Mouse (Mus musculus) forebrain, embryonic 16.5 days (tissue): ENCODE measurements around the gene Mrps34. TPM values are rescaled to one million over a fixed set of nuclear protein-coding genes. Genes with fewer than 3 reads are reported as not detected.
A peak's percentile ranks its signal among the peaks of the same experiment; 100 is the strongest.

Source experiments
- ATAC-seq: fragments of 200-750 bp; cut with Nextera tagmentation; 2 replicates; pipeline ENCODE4 v1.8.0; 2017; ENCODE audit warnings: mild to moderate bottlenecking, moderate library complexity
- H3K27ac ChIP-seq: fragments of 300-500 bp; sonication (generic); 2 replicates; pipeline ENCODE4 v1.5.1; 2014; ENCODE audit warnings: low read length, control low read depth
- H3K27me3 ChIP-seq: fragments of 300-500 bp; sonication (generic); replicated peaks from 2 replicates; pipeline ENCODE4 v1.6.1; 2014; ENCODE audit warnings: low read length; ENCODE audit not compliant: control insufficient read depth, insufficient read depth
- H3K36me3 ChIP-seq: fragments of 300-500 bp; sonication (generic); 2 replicates; pipeline ENCODE4 v1.6.1; 2014; ENCODE audit not compliant: control insufficient read depth, insufficient read depth
- H3K4me1 ChIP-seq: fragments of 300-500 bp; sonication (generic); replicated peaks from 2 replicates; pipeline ENCODE4 v1.6.1; 2014; ENCODE audit warnings: low read length; ENCODE audit not compliant: control insufficient read depth, insufficient read depth
- H3K4me2 ChIP-seq: fragments of 300-500 bp; sonication (generic); 2 replicates; pipeline ENCODE4 v1.6.1; 2014; ENCODE audit warnings: mild to moderate bottlenecking, low read length, control low read depth
- H3K4me3 ChIP-seq: fragments of 300-500 bp; sonication (generic); replicated peaks from 2 replicates; pipeline ENCODE4 v1.5.1; 2014; ENCODE audit warnings: mild to moderate bottlenecking, low read length, control low read depth
- H3K9ac ChIP-seq: fragments of 300-500 bp; sonication (generic); replicated peaks from 2 replicates; pipeline ENCODE4 v1.6.1; 2014; ENCODE audit warnings: low read depth, low read length, control low read depth
- H3K9me3 ChIP-seq: fragments of 300-500 bp; sonication (generic); 2 replicates; pipeline ENCODE4 v1.6.1; 2016; ENCODE audit warnings: low read length; ENCODE audit not compliant: control insufficient read depth
- WGBS: fragments of 180-500 bp; shearing (Covaris S2); extraction: QIAGEN DNeasy Blood & Tissue Kit; methylation state at CpG from one replicate; pipeline ENCODE4 v1.1.7; 2014; 5-methylcytosine and 5-hydroxymethylcytosine counted together
- polyA plus RNA-seq: library from polyadenylated mRNA; unstranded; fragments of >200 nt; fragmentation: Nextera tagmentation; extraction: Ambion mirVana; gene quantifications from 2 replicates; pipeline ENCODE4 v1.2.1, GENCODE M21; 2015

The Mrps34 gene
- polyA plus RNA-seq, 1 experiment from 2014 or later, result 79.8 TPM

DNA sequence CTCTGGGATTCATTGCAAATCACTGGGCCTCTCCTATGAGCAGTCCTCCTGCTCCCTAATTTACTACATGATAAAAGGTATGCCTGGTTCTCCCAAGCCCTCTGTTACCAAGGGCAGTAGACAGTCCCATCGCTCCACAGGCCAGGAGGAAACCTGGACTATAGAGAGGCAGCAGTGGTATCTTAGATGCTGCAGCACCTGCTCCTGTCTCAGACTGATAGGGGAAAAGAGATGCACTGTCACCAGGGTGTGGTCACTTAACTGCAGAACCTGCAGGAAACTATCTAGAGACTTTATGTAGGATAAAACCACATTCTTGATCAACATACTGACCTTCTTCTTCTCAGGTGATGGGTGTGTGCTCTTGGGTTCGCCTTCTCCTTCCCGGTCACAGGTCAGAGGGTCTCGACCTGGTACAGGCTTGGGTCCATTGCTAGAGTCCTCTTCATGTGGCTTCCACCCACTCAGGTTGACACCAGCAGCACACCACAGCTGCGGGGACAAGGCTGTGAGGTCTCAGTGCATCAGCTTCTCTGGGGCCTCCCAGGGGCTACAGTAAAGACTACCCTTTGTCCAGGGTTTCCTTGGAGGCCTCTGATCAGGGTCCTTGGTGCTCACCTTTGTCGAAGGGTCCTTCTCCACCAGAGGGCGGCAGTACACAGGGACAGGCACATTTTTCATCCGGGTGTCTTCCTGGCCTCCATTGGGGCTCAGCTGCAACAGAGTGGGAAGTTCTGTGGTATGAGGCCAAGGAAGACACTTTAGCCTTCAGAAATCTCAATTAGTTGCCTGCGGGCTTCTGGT, 8.0 kb downstream of the Mrps34 start:
- ATAC-seq, result no peak
- 68% methylated on average over 9 of the region's 9 CpGs for WGBS
- no peaks in the 10 kb centered on the region for H3K27me3 ChIP-seq

DNA sequence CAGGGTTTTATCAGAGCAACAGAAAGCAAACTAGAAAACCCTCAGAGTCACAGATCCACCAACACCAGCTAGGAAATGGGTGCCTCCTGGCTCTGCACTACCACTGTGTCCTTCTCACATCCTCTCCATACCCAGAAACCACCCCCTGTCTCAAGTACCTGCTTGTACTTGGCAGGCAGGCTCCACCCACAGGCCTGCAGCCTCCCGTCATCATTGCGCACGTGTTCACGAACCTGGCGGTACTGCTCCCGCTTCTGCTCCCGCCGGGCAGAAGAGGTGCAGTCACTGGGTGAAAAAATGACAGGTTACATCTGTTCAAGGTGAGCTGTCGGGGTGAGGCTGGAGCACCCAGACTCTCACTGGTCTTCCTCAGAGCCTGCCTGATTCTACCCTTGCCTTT, 8.9 kb downstream of the Mrps34 start:
- Histone ChIP-seq H3K4me1 (no peaks in the 10 kb centered on the region), H3K4me2 (no peak overlapping the region), H3K36me3 (peaks cover 66% of the 10 kb centered on the region), H3K4me3 (no peak overlapping the region), H3K9ac (no peak overlapping the region), H3K27ac (no peak overlapping the region), H3K9me3 (no peaks in the 10 kb centered on the region), H3K27me3 (no peaks in the 10 kb centered on the region)
- ATAC-seq, result no peak
- WGBS, result 93% methylated on average over 9 of the region's 9 CpGs

More for the DNA sequence above, 8.0 kb downstream of the Mrps34 start:
- H3K4me2 ChIP-seq, result no peak overlapping the region
- peaks cover 2% of the 10 kb centered on the region for H3K4me1 ChIP-seq
- H3K9me3 ChIP-seq, result no peaks in the 10 kb centered on the region
- H3K9ac ChIP-seq, result no peak overlapping the region
- H3K27ac ChIP-seq, result no peak overlapping the region
- peaks cover 63% of the 10 kb centered on the region for H3K36me3 ChIP-seq
- no peak overlapping the region for H3K4me3 ChIP-seq

DNA sequence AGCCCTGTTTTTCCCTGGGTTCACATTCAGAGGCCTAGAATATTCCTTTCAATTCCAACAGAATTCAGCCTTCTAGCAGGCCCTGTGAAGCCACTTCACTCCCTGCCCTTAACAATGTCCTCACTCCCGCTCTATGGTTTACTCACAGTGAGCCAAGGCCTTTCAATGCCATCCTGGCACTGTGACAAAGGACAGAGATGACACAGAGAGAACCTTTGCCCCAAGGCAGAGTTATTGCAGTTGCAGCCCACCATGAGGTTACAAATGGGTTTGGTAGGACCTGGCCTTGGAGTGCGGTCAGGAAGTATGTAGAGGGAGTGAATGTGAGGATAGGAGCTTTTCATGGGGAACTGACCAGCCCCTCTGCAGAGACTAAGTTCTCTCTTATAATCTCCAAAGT, 12.7 kb downstream of the Mrps34 start:
- H3K9me3 ChIP-seq, result no peaks in the 10 kb centered on the region
- H3K27me3 ChIP-seq, result no peaks in the 10 kb centered on the region
- 89% methylated on average over 2 of the region's 2 CpGs for WGBS
- H3K4me1 ChIP-seq, result no peaks in the 10 kb centered on the region
- no peak for ATAC-seq
- no peak overlapping the region for H3K9ac ChIP-seq
- H3K4me2 ChIP-seq, result no peak overlapping the region
- H3K4me3 ChIP-seq, result no peak overlapping the region
- H3K27ac ChIP-seq, result no peak overlapping the region
- peaks cover 62% of the 10 kb centered on the region for H3K36me3 ChIP-seq

DNA sequence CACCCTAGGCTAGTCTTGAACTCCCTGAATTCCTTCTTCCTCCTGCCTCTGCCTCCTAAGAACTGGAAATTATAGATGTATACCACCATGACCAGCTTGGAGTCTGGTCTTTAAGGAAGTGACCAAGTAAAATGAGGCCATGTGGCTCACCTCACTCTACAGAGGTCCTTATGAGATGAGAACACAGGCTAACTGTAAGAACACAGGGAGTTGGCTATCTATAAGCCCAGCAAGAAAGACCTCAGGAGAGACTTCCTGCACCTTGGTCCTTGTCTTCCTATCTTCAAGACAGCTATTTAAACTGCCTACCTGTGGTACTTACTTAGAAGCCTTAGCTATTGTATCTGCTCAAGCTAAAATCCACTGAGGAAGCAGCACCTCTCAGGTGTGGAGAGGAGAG, 19.1 kb downstream of the Mrps34 start:
- Histone ChIP-seq H3K27me3 (no peaks in the 10 kb centered on the region), H3K4me2 (no peak overlapping the region), H3K27ac (no peak overlapping the region), H3K9ac (no peak overlapping the region), H3K4me3 (no peak overlapping the region), H3K36me3 (peaks cover 55% of the 10 kb centered on the region), H3K9me3 (no peaks in the 10 kb centered on the region), H3K4me1 (no peaks in the 10 kb centered on the region)
- ATAC-seq, result no peak

DNA sequence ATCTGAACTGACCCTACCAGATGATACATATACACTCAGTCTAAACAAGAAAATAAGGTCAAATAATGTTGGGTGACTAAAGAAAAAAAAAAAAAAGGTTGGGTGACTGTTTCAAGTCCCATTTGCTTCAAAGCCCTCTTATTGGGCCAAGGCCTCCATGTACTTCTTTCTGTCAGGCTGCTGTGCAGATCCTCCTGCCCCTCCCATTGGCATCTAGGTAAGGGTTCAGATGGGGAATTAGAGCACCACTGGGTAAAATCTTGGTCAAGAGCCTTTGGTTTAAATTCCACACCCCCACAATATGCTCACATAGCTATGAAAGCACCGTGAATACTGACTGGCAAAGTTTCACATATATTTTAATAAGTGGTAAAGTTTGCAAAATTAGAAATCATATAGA, 28.3 kb downstream of the Mrps34 start:
- no peak overlapping the region for H3K27ac ChIP-seq
- WGBS, result 97% methylated on average over 1 of the region's 1 CpGs
- H3K9ac ChIP-seq, result no peak overlapping the region
- no peaks in the 10 kb centered on the region for H3K27me3 ChIP-seq
- H3K4me1 ChIP-seq, result no peaks in the 10 kb centered on the region
- no peak overlapping the region for H3K4me3 ChIP-seq
- peaks cover 52% of the 10 kb centered on the region for H3K36me3 ChIP-seq
- H3K4me2 ChIP-seq, result no peak overlapping the region
- no peaks in the 10 kb centered on the region for H3K9me3 ChIP-seq
- no peak for ATAC-seq

DNA sequence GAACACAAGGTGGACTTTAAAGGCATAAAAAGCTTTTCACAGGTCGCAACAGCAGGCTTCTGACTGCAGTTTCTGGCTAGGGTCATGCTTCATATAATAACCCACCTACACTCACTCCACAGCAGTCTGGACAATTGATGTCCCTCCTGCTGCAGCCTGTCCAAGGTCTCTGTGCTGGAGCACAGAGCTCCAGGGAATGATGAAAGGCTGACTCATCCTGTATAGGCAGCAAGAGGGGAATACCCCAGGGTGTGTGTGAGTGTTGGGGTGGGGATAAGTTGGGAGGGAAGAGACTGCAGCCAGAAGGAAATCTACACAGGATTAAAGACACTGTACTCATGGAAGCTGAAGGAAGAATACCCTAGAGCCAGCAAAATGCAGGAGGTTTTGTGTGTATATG, 34.6 kb downstream of the Mrps34 start:
- WGBS, result 94% methylated on average over 1 of the region's 1 CpGs

DNA sequence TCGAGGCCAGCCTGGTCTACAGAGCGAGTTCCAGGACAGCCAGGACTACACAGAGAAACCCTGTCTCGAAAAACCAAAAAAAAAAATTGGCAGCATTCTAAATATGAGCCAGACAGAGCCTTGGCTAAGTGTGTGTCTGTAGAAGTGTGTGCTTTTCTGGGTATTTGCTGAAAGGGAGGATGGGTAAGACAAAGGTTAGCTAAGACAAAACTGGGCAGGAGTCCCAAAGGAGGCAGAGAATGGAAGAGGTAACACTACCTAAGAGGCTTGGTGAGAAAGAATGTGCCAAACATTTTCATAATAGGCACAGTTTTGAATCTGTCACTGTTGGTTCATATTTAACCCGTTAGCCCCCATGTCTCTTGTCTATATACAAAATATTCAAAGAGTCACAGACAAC, 37.5 kb downstream of the Mrps34 start:
- Histone ChIP-seq H3K27ac (no peak overlapping the region), H3K4me3 (no peak overlapping the region), H3K9ac (no peak overlapping the region), H3K4me1 (peaks cover 28% of the 10 kb centered on the region), H3K27me3 (no peaks in the 10 kb centered on the region), H3K36me3 (peaks cover 3% of the 10 kb centered on the region), H3K9me3 (no peaks in the 10 kb centered on the region), H3K4me2 (no peak overlapping the region)
- ATAC-seq, result no peak
- WGBS, result 96% methylated on average over 4 of the region's 4 CpGs

More for the DNA sequence above, 34.6 kb downstream of the Mrps34 start:
- Histone ChIP-seq H3K36me3 (peaks cover 16% of the 10 kb centered on the region), H3K4me2 (no peak overlapping the region), H3K9ac (no peak overlapping the region), H3K9me3 (no peaks in the 10 kb centered on the region), H3K27me3 (no peaks in the 10 kb centered on the region), H3K4me1 (peaks cover 14% of the 10 kb centered on the region), H3K4me3 (no peak overlapping the region), H3K27ac (no peak overlapping the region)
- ATAC-seq, result no peak

DNA sequence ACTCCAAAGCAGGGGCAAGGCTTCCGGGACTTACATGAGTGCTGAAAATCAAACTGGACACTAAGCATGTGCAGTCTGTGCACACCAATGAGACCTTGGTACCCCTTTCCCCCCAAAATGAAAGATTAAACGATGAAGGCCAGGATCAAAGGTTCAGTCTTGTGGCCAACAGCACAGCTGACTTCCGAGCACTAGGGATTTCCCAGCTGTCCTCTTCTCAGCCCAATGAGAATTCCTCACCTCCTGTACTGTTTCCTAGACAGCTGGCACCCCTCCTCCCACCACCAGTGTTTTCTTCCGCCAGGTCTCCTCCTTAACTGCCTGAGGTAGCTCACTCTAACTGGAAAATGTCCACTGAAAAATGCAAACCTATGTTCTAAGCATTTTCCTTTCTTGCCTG, 38.2 kb downstream of the Mrps34 start:
- Histone ChIP-seq H3K4me1 (peaks cover 28% of the 10 kb centered on the region), H3K9ac (no peak overlapping the region), H3K27me3 (no peaks in the 10 kb centered on the region), H3K4me3 (no peak overlapping the region), H3K9me3 (no peaks in the 10 kb centered on the region), H3K36me3 (no peaks in the 10 kb centered on the region; the same call in 1 of the 2 replicates), H3K4me2 (no peak overlapping the region), H3K27ac (no peak overlapping the region)
- ATAC-seq, result no peak
- WGBS, result 70% methylated on average over 4 of the region's 4 CpGs

DNA sequence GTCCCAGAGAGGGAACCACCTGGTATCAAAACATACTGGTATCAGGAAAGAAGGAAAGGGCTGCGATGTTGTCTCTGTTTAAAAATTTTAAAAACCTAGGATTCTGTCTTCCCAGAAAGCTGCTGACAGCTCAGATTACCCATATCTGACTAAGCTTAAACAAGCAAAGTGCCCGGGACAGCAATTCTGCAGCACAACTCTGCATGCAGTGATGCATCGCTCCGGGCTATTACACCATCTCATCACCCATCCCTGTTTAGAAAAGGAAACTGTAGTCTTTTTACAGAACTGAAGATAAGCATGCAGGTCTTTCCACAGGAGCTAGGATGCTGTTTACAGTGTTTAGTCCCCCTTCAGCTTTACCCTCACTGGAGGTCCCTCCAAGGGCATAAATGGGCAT, 40.0 kb downstream of the Mrps34 start:
- peak overlapping the region; percentile 17; the same call in 1 of the 2 replicates for H3K9ac ChIP-seq
- ATAC-seq, result no peak
- peak overlapping the region; percentile 86 for H3K4me3 ChIP-seq
- H3K4me2 ChIP-seq, result peak overlapping the region; percentile 88
- 84% methylated on average over 4 of the region's 4 CpGs for WGBS
- H3K4me1 ChIP-seq, result peaks cover 28% of the 10 kb centered on the region
- H3K36me3 ChIP-seq, result no peaks in the 10 kb centered on the region; the same call in 1 of the 2 replicates
- no peaks in the 10 kb centered on the region for H3K27me3 ChIP-seq
- no peak overlapping the region for H3K27ac ChIP-seq
- H3K9me3 ChIP-seq, result no peaks in the 10 kb centered on the region
